Mouse (Mus musculus): Measurements from ENCODE around the gene Rrn3. TPM values are rescaled to one million over a fixed set of nuclear protein-coding genes. Genes with fewer than 3 reads are reported as not detected.

Rrn3 gene
- polyA plus RNA-seq, 1 experiment from 2014 or later: 56.0 TPM

Small RNAs within 50 kb of the gene (microRNA-seq; reads per million reads assigned to microRNA genes)
- gene Gm27734: not detected

Other genes with a start within 250 kb of the Rrn3 start
- 39.6 and 41.4 TPM in 2 replicates for gene Parn, start 112.5 kb upstream of the Rrn3 start, polyA plus RNA-seq (2015; fragmentation: Nextera tagmentation; extraction: Ambion mirVana)
- 51.7 and 54.5 TPM in 2 replicates for gene Bfar, start 108.8 kb upstream of the Rrn3 start, polyA plus RNA-seq (2015; fragmentation: Nextera tagmentation; extraction: Ambion mirVana)
- 4.8 and 4.9 TPM in 2 replicates for gene 3110001I22Rik, start 108.8 kb upstream of the Rrn3 start, polyA plus RNA-seq (2015; fragmentation: Nextera tagmentation; extraction: Ambion mirVana)
- 0.31 and 0.36 TPM in 2 replicates for gene Pla2g10, start 49.7 kb upstream of the Rrn3 start, polyA plus RNA-seq (2015; fragmentation: Nextera tagmentation; extraction: Ambion mirVana)
- 189 and 192 TPM in 2 replicates for gene Ntan1, start 38.1 kb downstream of the Rrn3 start, polyA plus RNA-seq (2015; fragmentation: Nextera tagmentation; extraction: Ambion mirVana)
- gene Pdxdc1, start 122.4 kb downstream of the Rrn3 start, polyA plus RNA-seq (2015; fragmentation: Nextera tagmentation; extraction: Ambion mirVana): 105 and 118 TPM in 2 replicates
- 6.3 and 7.7 TPM in 2 replicates for gene Mpv17l, start 122.5 kb downstream of the Rrn3 start, polyA plus RNA-seq (2015; fragmentation: Nextera tagmentation; extraction: Ambion mirVana)
- gene 2900011O08Rik, start 205.9 kb downstream of the Rrn3 start, polyA plus RNA-seq (2015; fragmentation: Nextera tagmentation; extraction: Ambion mirVana): 1.3 and 1.4 TPM in 2 replicates
- gene Ifitm7, start 206.2 kb downstream of the Rrn3 start, polyA plus RNA-seq (2015; fragmentation: Nextera tagmentation; extraction: Ambion mirVana): not detected in 2 replicates